Mouse (Mus musculus): ENCODE results near the gene Egr4.

The Egr4 gene

DNA sequence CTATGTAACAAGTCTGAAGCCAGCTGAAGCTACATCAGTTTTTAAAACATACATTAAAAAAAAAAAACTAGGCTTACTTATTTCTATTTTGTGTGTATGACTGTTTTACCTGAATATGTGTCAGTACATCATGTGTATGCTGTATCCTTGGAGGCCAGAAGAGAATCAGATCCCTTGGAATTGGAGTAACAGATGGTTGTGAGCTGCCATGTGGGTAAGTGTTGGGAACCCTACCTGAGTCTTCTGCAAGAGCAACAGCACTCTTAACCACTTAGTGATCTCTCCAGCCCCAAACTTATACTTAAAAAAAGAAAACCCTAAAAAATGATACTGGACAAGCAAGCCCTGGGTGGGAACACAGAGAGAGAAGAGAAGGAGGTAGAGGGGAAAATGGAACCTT, 16.4 kb downstream of the Egr4 start:
- DNase-seq (ENCODE audit: low spot score), result no peak

DNA sequence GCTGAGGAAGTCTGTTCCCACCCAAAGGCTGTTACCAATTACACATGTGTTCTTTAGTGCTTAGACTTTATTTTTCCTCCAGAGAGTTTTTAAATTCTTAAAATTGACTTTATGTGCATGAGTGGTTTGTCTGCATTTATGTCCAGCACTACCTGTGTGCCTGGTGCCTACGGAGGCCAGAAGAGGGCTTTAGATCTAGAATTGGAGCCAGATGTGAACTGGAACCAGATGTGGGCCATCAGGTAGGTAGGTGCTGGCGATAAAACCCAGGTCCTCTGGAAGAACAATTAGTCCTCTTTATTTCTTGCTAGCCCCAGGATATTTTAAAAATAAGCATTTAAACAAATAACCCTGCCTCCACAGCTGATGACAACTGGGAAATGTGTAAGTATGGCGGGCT, 21.8 kb downstream of the Egr4 start:
- DNase-seq (ENCODE audit: low spot score), result no peak

- no peak for DNase-seq (ENCODE audit: low spot score)
Observed at GRCm38 (mm10) chr6:85490252-85490651, 23.1 kb downstream of the Egr4 start.

GRCm38 (mm10) chr6:85489717-85490116, 23.7 kb downstream of the Egr4 start:
- DNase-seq (ENCODE audit: low spot score), result no peak

GRCm38 (mm10) chr6:85488510-85488909, 24.9 kb downstream of the Egr4 start:
- DNase-seq (ENCODE audit: low spot score), result no peak

- DNase-seq (ENCODE audit: low spot score), result no peak
Observed at GRCm38 (mm10) chr6:85485738-85486137, 27.7 kb downstream of the Egr4 start.

- no peak for DNase-seq (ENCODE audit: low spot score)
Observed at GRCm38 (mm10) chr6:85483843-85484721, 29.3 kb downstream of the Egr4 start.

DNA sequence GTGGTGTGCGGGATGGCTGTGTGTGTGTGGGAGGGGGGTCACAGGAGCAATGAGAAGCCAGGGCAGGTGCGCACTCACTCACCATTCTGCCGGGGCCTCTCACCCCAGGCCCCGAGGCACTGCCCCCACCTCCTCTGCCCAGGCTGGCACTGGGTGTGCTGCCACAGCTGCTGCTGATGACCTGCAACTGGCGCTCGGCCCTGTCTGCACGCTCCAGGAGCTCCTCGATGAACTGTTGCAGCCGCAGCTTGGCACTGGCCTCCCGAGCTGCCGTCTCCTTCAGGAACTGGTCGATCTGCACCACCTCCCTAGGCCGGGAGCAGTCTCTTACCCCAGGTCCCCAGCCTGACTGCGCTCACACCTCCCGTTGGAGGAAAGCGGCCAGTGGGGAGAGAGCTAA, 32.7 kb downstream of the Egr4 start:
- no peak for DNase-seq (ENCODE audit: low spot score)

DNA sequence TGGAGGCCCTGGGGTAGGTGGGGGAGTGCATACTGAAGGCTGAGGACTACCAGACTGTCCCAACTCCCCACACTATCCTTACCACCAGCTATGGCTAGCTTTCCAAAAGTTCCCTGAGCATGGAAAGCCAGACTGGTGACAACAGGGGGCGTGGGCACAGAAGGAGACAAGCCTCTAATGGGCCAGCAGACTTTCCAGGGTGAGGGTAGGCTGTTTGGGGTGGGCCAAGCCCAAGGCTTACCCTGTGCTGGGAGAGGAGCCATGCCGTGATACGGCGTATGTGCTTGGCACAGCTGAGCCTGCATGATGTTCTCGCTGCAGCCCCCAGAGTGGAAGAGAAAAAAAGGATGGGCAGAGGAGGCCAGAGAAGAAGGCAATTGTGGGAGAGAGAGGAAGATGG, 33.4 kb downstream of the Egr4 start:
- DNase-seq (ENCODE audit: low spot score), result no peak

DNA sequence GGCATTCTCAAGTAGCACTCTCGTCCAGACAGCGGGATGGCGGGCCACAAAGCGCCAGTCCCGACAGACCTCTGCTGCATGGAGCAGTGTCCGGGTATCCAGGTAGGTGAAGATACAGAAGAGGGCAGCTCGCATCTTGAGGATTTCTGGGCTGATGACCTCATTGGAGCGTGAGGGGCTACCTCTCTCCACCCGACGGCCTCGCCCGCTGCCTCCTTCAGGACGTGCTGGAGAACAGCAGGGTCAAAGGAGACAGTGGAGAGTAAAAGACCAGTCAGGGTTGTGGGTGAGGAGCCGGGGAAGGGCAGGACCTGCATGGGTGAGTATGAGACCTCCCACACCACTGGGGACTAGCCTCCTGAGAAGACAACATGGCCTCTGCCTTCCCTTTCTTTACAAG, 35.0 kb downstream of the Egr4 start:
- no peak for DNase-seq (ENCODE audit: low spot score)

DNA sequence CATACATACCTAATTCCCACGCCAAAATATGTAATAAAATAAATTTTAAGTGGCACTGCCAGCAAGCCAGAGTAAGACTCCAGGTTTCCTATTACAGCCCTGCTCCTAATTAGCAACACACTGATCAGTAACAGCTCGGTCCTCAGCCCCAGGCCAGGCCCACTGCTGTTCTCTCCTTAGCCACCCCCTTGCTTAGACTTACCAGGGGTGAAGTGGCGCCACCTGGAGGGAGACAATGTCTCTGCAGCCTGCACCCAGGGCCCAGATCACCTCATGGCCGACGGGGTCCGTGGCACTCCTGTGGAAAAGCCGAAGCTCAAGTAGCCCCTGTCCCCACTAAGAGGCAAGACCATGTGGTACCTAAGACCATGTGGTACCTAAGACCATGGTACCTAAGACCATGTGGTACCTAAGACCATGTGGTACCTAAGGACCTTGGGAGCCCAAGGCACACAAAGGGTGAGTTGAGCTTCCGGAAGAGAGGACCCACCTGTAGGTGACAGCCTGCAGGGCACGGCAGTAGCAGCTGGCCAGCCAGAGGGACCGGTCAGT, 35.9 kb downstream of the Egr4 start:
- peak; percentile 14 for DNase-seq (ENCODE audit: low spot score)

GRCm38 (mm10) chr6:85475581-85475980, 37.8 kb downstream of the Egr4 start:
- DNase-seq (ENCODE audit: low spot score), result no peak

- no peak for DNase-seq (ENCODE audit: low spot score)
Observed at GRCm38 (mm10) chr6:85472542-85472941, 40.8 kb downstream of the Egr4 start.

- no peak for DNase-seq (ENCODE audit: low spot score)
Observed at GRCm38 (mm10) chr6:85471962-85472361, 41.4 kb downstream of the Egr4 start.

- DNase-seq (ENCODE audit: low spot score), result no peak
Observed at GRCm38 (mm10) chr6:85469660-85470430, 43.5 kb downstream of the Egr4 start.

DNA sequence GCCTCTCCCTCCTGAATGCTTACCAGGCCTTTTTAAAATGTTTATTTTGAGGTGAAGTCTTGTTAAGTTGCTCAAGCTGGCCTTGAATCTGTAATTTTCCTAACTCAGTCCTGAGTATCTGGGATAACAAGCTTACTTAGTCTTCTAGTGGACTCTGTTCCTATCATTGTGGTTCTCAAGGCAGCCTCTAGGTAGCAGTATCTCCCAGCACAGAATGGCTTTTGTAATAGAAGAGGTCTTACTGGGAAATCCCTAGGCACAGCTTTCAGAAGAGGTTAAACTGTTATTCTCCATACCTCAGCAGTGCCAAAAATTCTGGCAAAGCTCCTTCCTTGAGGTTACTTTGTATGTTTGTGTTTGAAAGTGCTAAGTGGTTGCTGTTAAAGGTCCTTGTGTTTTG, 48.0 kb downstream of the Egr4 start:
- DNase-seq (ENCODE audit: low spot score), result no peak

Data from spleen, adult 12 weeks (tissue).